Mouse (Mus musculus): ENCODE results near the gene Gripap1. TPM values are rescaled to one million over a fixed set of nuclear protein-coding genes. Genes with fewer than 3 reads are reported as not detected.
"Not testable (repeated sequence)": the region's sequence is repeated elsewhere in the genome, so short reads cannot be mapped to it uniquely, and the experiment has no call there.

Gripap1 gene
- total RNA-seq, 2 experiments from 2014 or later: 16.7 to 19.5 TPM

- no peak for DNase-seq (ENCODE audit: low spot score)
These were observed 10.9 kb upstream of the Gripap1 start for GRCm38 (mm10) chrX:7778450-7779244.

- DNase-seq (ENCODE audit: low spot score): no peak
These were observed 10.3 kb upstream of the Gripap1 start for GRCm38 (mm10) chrX:7779294-7779693.

GRCm38 (mm10) chrX:7782603-7783092 is 6.9 kb upstream of the Gripap1 start:
- DNase-seq (ENCODE audit: low spot score): no peak

GRCm38 (mm10) chrX:7790309-7790708 is 744 bp downstream of the Gripap1 start:
- no peak for DNase-seq (ENCODE audit: low spot score)

- DNase-seq (ENCODE audit: low spot score): no peak
These were observed 3.8 kb downstream of the Gripap1 start for GRCm38 (mm10) chrX:7793361-7793760.

- peak; percentile 5 for DNase-seq (ENCODE audit: low spot score)
These were observed 5.5 kb downstream of the Gripap1 start for GRCm38 (mm10) chrX:7795016-7795415.

- no peak for DNase-seq (ENCODE audit: low spot score)
These were observed 7.8 kb downstream of the Gripap1 start for GRCm38 (mm10) chrX:7797327-7797726.

GRCm38 (mm10) chrX:7802157-7802556 is 12.6 kb downstream of the Gripap1 start:
- DNase-seq (ENCODE audit: low spot score): not testable (repeated sequence)

GRCm38 (mm10) chrX:7815016-7815415 is 25.5 kb downstream of the Gripap1 start:
- not testable (repeated sequence) for DNase-seq (ENCODE audit: low spot score)

- DNase-seq (ENCODE audit: low spot score): peak; percentile 2
These were observed 32.6 kb downstream of the Gripap1 start, which contains the start of gene Kcnd1 for GRCm38 (mm10) chrX:7821865-7822779. Kcnd1 (plus strand) TSS chrX:7822289.

- no peak for DNase-seq (ENCODE audit: low spot score)
These were observed 47.6 kb downstream of the Gripap1 start for GRCm38 (mm10) chrX:7837146-7837545.

- DNase-seq (ENCODE audit: low spot score): no peak
These were observed 51.2 kb downstream of the Gripap1 start for GRCm38 (mm10) chrX:7840842-7841162.

- peak; percentile 92 for DNase-seq (ENCODE audit: low spot score)
These were observed 51.9 kb downstream of the Gripap1 start, which contains the start of gene Otud5 for GRCm38 (mm10) chrX:7841163-7842162. Otud5 (plus strand) TSS chrX:7841364.

- DNase-seq (ENCODE audit: low spot score): peak; percentile 2
These were observed 52.8 kb downstream of the Gripap1 start for GRCm38 (mm10) chrX:7842318-7842717.

- DNase-seq (ENCODE audit: low spot score): no peak
These were observed 58.3 kb downstream of the Gripap1 start for GRCm38 (mm10) chrX:7847845-7848244.

GRCm38 (mm10) chrX:7854578-7854977 is 65.0 kb downstream of the Gripap1 start:
- peak; percentile 14 for DNase-seq (ENCODE audit: low spot score)

GRCm38 (mm10) chrX:7859191-7859753 is 69.7 kb downstream of the Gripap1 start:
- DNase-seq (ENCODE audit: low spot score): no peak

GRCm38 (mm10) chrX:7863181-7863580 is 73.6 kb downstream of the Gripap1 start:
- no peak for DNase-seq (ENCODE audit: low spot score)

- DNase-seq (ENCODE audit: low spot score): no peak
These were observed 75.0 kb downstream of the Gripap1 start for GRCm38 (mm10) chrX:7864551-7864950.

- no peak for DNase-seq (ENCODE audit: low spot score)
These were observed 75.8 kb downstream of the Gripap1 start for GRCm38 (mm10) chrX:7865343-7865742.
